Mouse (Mus musculus): ENCODE results near the gene Dnmbp.

Dnmbp gene

GRCm38 (mm10) chr19:43944566-43944965, 4.6 kb upstream of the Dnmbp start:
- DNase-seq, result no peak

GRCm38 (mm10) chr19:43943076-43943475, 3.1 kb upstream of the Dnmbp start:
- no peak for DNase-seq

GRCm38 (mm10) chr19:43939171-43939768, 721 bp downstream of the Dnmbp start:
- no peak for DNase-seq

GRCm38 (mm10) chr19:43938355-43938754, 1.6 kb downstream of the Dnmbp start:
- DNase-seq, result no peak

GRCm38 (mm10) chr19:43930926-43931325, 9.1 kb downstream of the Dnmbp start:
- no peak for DNase-seq

GRCm38 (mm10) chr19:43930366-43930765, 9.6 kb downstream of the Dnmbp start:
- no peak for DNase-seq

GRCm38 (mm10) chr19:43929869-43930268, 10.1 kb downstream of the Dnmbp start:
- DNase-seq, result no peak

- no peak for DNase-seq
Measured at GRCm38 (mm10) chr19:43927967-43928366, 12.0 kb downstream of the Dnmbp start.

- no peak for DNase-seq
Measured at GRCm38 (mm10) chr19:43927057-43927456, 12.9 kb downstream of the Dnmbp start.

- no peak for DNase-seq
Measured at GRCm38 (mm10) chr19:43926141-43926987, 13.6 kb downstream of the Dnmbp start.

GRCm38 (mm10) chr19:43924361-43924760, 15.6 kb downstream of the Dnmbp start:
- no peak for DNase-seq

- no peak for DNase-seq
Measured at GRCm38 (mm10) chr19:43922963-43923362, 17.0 kb downstream of the Dnmbp start.

- no peak for DNase-seq
Measured at GRCm38 (mm10) chr19:43921410-43921809, 18.6 kb downstream of the Dnmbp start.

- no peak for DNase-seq
Measured at GRCm38 (mm10) chr19:43920453-43921300, 19.3 kb downstream of the Dnmbp start.

GRCm38 (mm10) chr19:43919841-43920240, 20.1 kb downstream of the Dnmbp start:
- no peak for DNase-seq

- DNase-seq, result no peak
Measured at GRCm38 (mm10) chr19:43918834-43919233, 21.2 kb downstream of the Dnmbp start.

- DNase-seq, result no peak
Measured at GRCm38 (mm10) chr19:43917763-43918162, 22.2 kb downstream of the Dnmbp start.

- no peak for DNase-seq
Measured at GRCm38 (mm10) chr19:43917406-43917691, 22.6 kb downstream of the Dnmbp start.

GRCm38 (mm10) chr19:43916586-43917405, 23.2 kb downstream of the Dnmbp start:
- DNase-seq, result no peak

GRCm38 (mm10) chr19:43915431-43915830, 24.6 kb downstream of the Dnmbp start:
- no peak for DNase-seq

- DNase-seq, result no peak
Measured at GRCm38 (mm10) chr19:43914986-43915385, 25.0 kb downstream of the Dnmbp start.

GRCm38 (mm10) chr19:43912775-43913486, 27.1 kb downstream of the Dnmbp start:
- DNase-seq, result no peak

All from spleen, adult 18-20 months (tissue).